Mouse (Mus musculus) small intestine, adult 2 months (tissue): ENCODE measurements around the gene Prkab1. TPM values are rescaled to one million over a fixed set of nuclear protein-coding genes. Genes with fewer than 3 reads are reported as not detected.
A peak's percentile ranks its signal among the peaks of the same experiment; 100 is the strongest.

ENCODE experiments used
- H3K27ac ChIP-seq: fragments of 200-500 bp; 2 replicates; pipeline ENCODE4 v1.5.1; 2012; ENCODE audit warnings: low read depth, low read length, control low read depth, inconsistent platforms; ENCODE audit not compliant: insufficient read depth
- H3K27me3 ChIP-seq: fragments of 200-500 bp; 2 replicates; pipeline ENCODE4 v1.6.1; 2012; ENCODE audit warnings: mild to moderate bottlenecking, moderate library complexity, low read length, inconsistent platforms; ENCODE audit not compliant: control insufficient read depth, insufficient read depth
- H3K36me3 ChIP-seq: fragments of 200-500 bp; 2 replicates; pipeline ENCODE4 v1.6.1; 2012; ENCODE audit warnings: mild to moderate bottlenecking, low read length, control low read depth, inconsistent platforms; ENCODE audit not compliant: control insufficient read depth, insufficient read depth
- H3K4me1 ChIP-seq: fragments of 200-500 bp; 2 replicates; pipeline ENCODE4 v1.6.1; 2012; ENCODE audit warnings: low read length, inconsistent platforms, mixed read lengths; ENCODE audit not compliant: control insufficient read depth, insufficient read depth, insufficient read length
- H3K4me3 ChIP-seq: fragments of 200-500 bp; 2 replicates; pipeline ENCODE4 v1.5.1; 2012; ENCODE audit warnings: low read depth, mild to moderate bottlenecking, control low read depth, inconsistent platforms, low read length, moderate library complexity
- CTCF ChIP-seq: fragments of 200-500 bp; IDR thresholded peaks from 2 replicates; pipeline ENCODE4 v1.5.1; 2012; ENCODE audit warnings: low read depth, mild to moderate bottlenecking, control low read depth, inconsistent platforms, low read length, moderate library complexity, mixed read lengths; ENCODE audit not compliant: insufficient replicate concordance, insufficient read length; ENCODE audit errors: extremely low read depth
- POLR2A ChIP-seq: fragments of 200-500 bp; IDR thresholded peaks from 2 replicates; pipeline ENCODE4 v1.6.1; 2012; ENCODE audit warnings: low read depth, mild to moderate bottlenecking, control low read depth, inconsistent platforms, low read length, moderate library complexity
- WGBS: fragments of 180-500 bp; shearing (Covaris S2); methylation state at CpG from one replicate; pipeline ENCODE4 v1.1.7; 2018; 5-methylcytosine and 5-hydroxymethylcytosine counted together
- polyA plus RNA-seq: library from polyadenylated mRNA; depleted of rRNA; stranded (reverse); fragments of >200 nt; gene quantifications from 2 replicates; pipeline ENCODE4 v1.2.3, GENCODE M21; 2012

The Prkab1 gene
- polyA plus RNA-seq, 1 experiment = 73.8 TPM

- H3K27ac ChIP-seq = no peak overlapping the region
- WGBS = 88% methylated on average over 5 of the region's 5 CpGs
Observed at GRCm38 (mm10) chr5:116026107-116026506, 1.8 kb upstream of the Prkab1 start.

GRCm38 (mm10) chr5:116023821-116024284 lies 455 bp downstream of the Prkab1 start:
- WGBS = 2% methylated on average over 28 of the region's 28 CpGs
- Histone ChIP-seq H3K4me3 (peak overlapping the region; percentile 87), H3K27ac (peak overlapping the region; percentile 81), H3K27me3 (no peaks in the 10 kb centered on the region), H3K36me3 (peaks cover 27% of the 10 kb centered on the region), H3K4me1 (peaks cover 19% of the 10 kb centered on the region; the same call in 1 of the 2 replicates)
- TF ChIP-seq CTCF (no peak), POLR2A (no peak)

More at GRCm38 (mm10) chr5:116026107-116026506, 1.8 kb upstream of the Prkab1 start:
- Histone ChIP-seq H3K4me1 (peaks cover 5% of the 10 kb centered on the region; the same call in 1 of the 2 replicates), H3K36me3 (peaks cover 7% of the 10 kb centered on the region), H3K4me3 (no peak overlapping the region), H3K27me3 (no peaks in the 10 kb centered on the region)
- TF ChIP-seq POLR2A (no peak), CTCF (no peak)

- Histone ChIP-seq H3K27ac (peak overlapping the region; percentile 81), H3K36me3 (peaks cover 31% of the 10 kb centered on the region), H3K27me3 (no peaks in the 10 kb centered on the region), H3K4me1 (peaks cover 20% of the 10 kb centered on the region; the same call in 1 of the 2 replicates), H3K4me3 (peak overlapping the region; percentile 87)
- no peak for TF ChIP-seq CTCF
- TF ChIP-seq POLR2A = no peak
- 3% methylated on average over 8 of the region's 8 CpGs for WGBS
Observed at GRCm38 (mm10) chr5:116023251-116023661, 1.1 kb downstream of the Prkab1 start.

GRCm38 (mm10) chr5:116022658-116023200 lies 1.6 kb downstream of the Prkab1 start:
- H3K4me3 ChIP-seq = peak overlapping the region; percentile 87
- H3K27me3 ChIP-seq = no peaks in the 10 kb centered on the region
- TF ChIP-seq CTCF (no peak), POLR2A (no peak)
- H3K4me1 ChIP-seq = peaks cover 20% of the 10 kb centered on the region; the same call in 1 of the 2 replicates
- 19% methylated on average over 7 of the region's 7 CpGs for WGBS
- H3K36me3 ChIP-seq = peaks cover 36% of the 10 kb centered on the region
- peak overlapping the region; percentile 81 for H3K27ac ChIP-seq

- Histone ChIP-seq H3K36me3 (peaks cover 42% of the 10 kb centered on the region), H3K4me3 (peak overlapping the region; percentile 11), H3K27me3 (no peaks in the 10 kb centered on the region), H3K27ac (peak overlapping the region; percentile 81), H3K4me1 (peaks cover 20% of the 10 kb centered on the region; the same call in 1 of the 2 replicates)
- WGBS = 82% methylated on average over 12 of the region's 12 CpGs
- TF ChIP-seq CTCF (no peak), POLR2A (no peak)
Observed at GRCm38 (mm10) chr5:116022131-116022530, 2.2 kb downstream of the Prkab1 start.

- WGBS = 89% methylated on average over 14 of the region's 14 CpGs
- TF ChIP-seq POLR2A = no peak
- no peak for TF ChIP-seq CTCF
- no peak overlapping the region for H3K4me3 ChIP-seq
- H3K4me1 ChIP-seq = peaks cover 20% of the 10 kb centered on the region; the same call in 1 of the 2 replicates
- no peaks in the 10 kb centered on the region for H3K27me3 ChIP-seq
- H3K27ac ChIP-seq = no peak overlapping the region
- peaks cover 48% of the 10 kb centered on the region for H3K36me3 ChIP-seq
Observed at GRCm38 (mm10) chr5:116021552-116021951, 2.8 kb downstream of the Prkab1 start.

GRCm38 (mm10) chr5:116019371-116019770 lies 4.9 kb downstream of the Prkab1 start:
- H3K36me3 ChIP-seq = peaks cover 69% of the 10 kb centered on the region
- WGBS = 30% methylated on average over 11 of the region's 11 CpGs
- no peak for TF ChIP-seq CTCF
- TF ChIP-seq POLR2A = no peak
- H3K4me3 ChIP-seq = no peak overlapping the region
- H3K4me1 ChIP-seq = peaks cover 20% of the 10 kb centered on the region; the same call in 1 of the 2 replicates
- no peaks in the 10 kb centered on the region for H3K27me3 ChIP-seq
- H3K27ac ChIP-seq = 0 out of 2 replicates have a peak overlapping the region, but pooled peaks have one; percentile 2
